Mouse (Mus musculus) embryonic facial prominence, embryonic 15.5 days (tissue): ENCODE results near the gene Atg2a. TPM values are rescaled to one million over a fixed set of nuclear protein-coding genes. Genes with fewer than 3 reads are reported as not detected.
"Not testable (repeated sequence)": the region's sequence is repeated elsewhere in the genome, so short reads cannot be mapped to it uniquely, and the experiment has no call there.

ENCODE experiments used
- ATAC-seq: fragments of 200-750 bp; cut with Nextera tagmentation; 2 replicates; pipeline ENCODE4 v1.8.0; 2017; ENCODE audit warnings: low read depth, moderate TSS enrichment; ENCODE audit not compliant: insufficient number of reproducible peaks, low FRiP score, low TSS enrichment
- H3K27ac ChIP-seq: fragments of 300-500 bp; sonication (generic); replicated peaks from 2 replicates; pipeline ENCODE4 v1.5.1; 2015; ENCODE audit warnings: mild to moderate bottlenecking, inconsistent platforms
- H3K27me3 ChIP-seq: fragments of 300-500 bp; sonication (generic); 2 replicates; pipeline ENCODE4 v1.6.1; 2015; ENCODE audit warnings: inconsistent platforms
- H3K36me3 ChIP-seq: fragments of 300-500 bp; sonication (generic); 2 replicates; pipeline ENCODE4 v1.6.1; 2015; ENCODE audit warnings: mild to moderate bottlenecking, inconsistent platforms
- H3K4me1 ChIP-seq: fragments of 300-500 bp; sonication (generic); 2 replicates; pipeline ENCODE4 v1.6.1; 2015; ENCODE audit warnings: inconsistent platforms
- H3K4me2 ChIP-seq: fragments of 300-500 bp; sonication (generic); replicated peaks from 2 replicates; pipeline ENCODE4 v1.6.1; 2015; ENCODE audit warnings: mild to moderate bottlenecking, inconsistent platforms
- H3K4me3 ChIP-seq: fragments of 300-500 bp; sonication (generic); replicated peaks from 2 replicates; pipeline ENCODE4 v1.5.1; 2015; ENCODE audit warnings: mild to moderate bottlenecking, inconsistent platforms
- H3K9ac ChIP-seq: fragments of 300-500 bp; sonication (generic); 2 replicates; pipeline ENCODE4 v1.6.1; 2015; ENCODE audit warnings: inconsistent platforms
- H3K9me3 ChIP-seq: fragments of 300-500 bp; sonication (generic); replicated peaks from 2 replicates; pipeline ENCODE4 v1.6.1; 2016; ENCODE audit warnings: inconsistent platforms
- WGBS: fragments of 180-500 bp; shearing (Covaris S2); methylation state at CpG from one replicate; pipeline ENCODE4 v1.1.7; 2015; 5-methylcytosine and 5-hydroxymethylcytosine counted together
- microRNA counts: library from miRNA; unstranded; fragments of <30 nt; microRNA quantifications from one replicate; lab custom pipeline; 2016
- microRNA-seq: library from miRNA; unstranded; fragments of <30 nt; microRNA quantifications from one replicate; pipeline ENCODE4, GENCODE M21; 2016; ENCODE audit warnings: borderline number of aligned reads
- polyA plus RNA-seq: library from polyadenylated mRNA; unstranded; fragments of >200 nt; fragmentation: Nextera tagmentation; extraction: Ambion mirVana; gene quantifications from 2 replicates; pipeline ENCODE4 v1.2.1, GENCODE M21; 2015

The Atg2a gene
- polyA plus RNA-seq, 1 experiment from 2014 or later: 11.0 TPM

- Histone ChIP-seq H3K4me1 (peaks cover 28% of the 10 kb centered on the region), H3K27ac (no peak overlapping the region), H3K27me3 (no peaks in the 10 kb centered on the region), H3K9ac (no peak overlapping the region), H3K4me3 (no peak overlapping the region), H3K4me2 (no peak overlapping the region), H3K36me3 (peaks cover 49% of the 10 kb centered on the region), H3K9me3 (no peaks in the 10 kb centered on the region)
- WGBS: 89% methylated on average over 5 of the region's 5 CpGs
- ATAC-seq: no peak
Observed at GRCm38 (mm10) chr19:6310181-6310580, 68.7 kb downstream of the Atg2a start.

GRCm38 (mm10) chr19:6311783-6312182 is 70.3 kb downstream of the Atg2a start:
- H3K36me3 ChIP-seq: peaks cover 65% of the 10 kb centered on the region
- not testable (repeated sequence) for H3K27me3 ChIP-seq, H3K27ac ChIP-seq, H3K4me2 ChIP-seq, H3K9me3 ChIP-seq, ATAC-seq, H3K9ac ChIP-seq, H3K4me3 ChIP-seq
- WGBS: 81% methylated on average over 3 of the region's 3 CpGs
- peaks cover 19% of the 10 kb centered on the region for H3K4me1 ChIP-seq

MicroRNA genes within 50 kb of the gene (microRNA counts, 519-probe panel; counts per million panel counts)
- 1,953 counts per million, percentile 36 among the panel's probes with 10 or more counts for microRNA mmu-miR-192 (lab: Ali Mortazavi, UCI)

Small RNA genes within 50 kb of the gene (microRNA-seq; reads per million reads assigned to microRNA genes)
- gene Mir192 (86.9 reads per million, percentile 53 among the genes with 10 or more reads in this experiment), gene Mir194-2 (44.5 reads per million, percentile 44 among the genes with 10 or more reads in this experiment)

Other genes starting within 250 kb of the Atg2a start
- gene Capn1, start 225.8 kb upstream of the Atg2a start, polyA plus RNA-seq: 22.1 and 22.4 TPM in 2 replicates
- 34.2 and 39.8 TPM in 2 replicates for gene Syvn1, start 195.1 kb upstream of the Atg2a start, polyA plus RNA-seq
- 66.8 and 67.1 TPM in 2 replicates for gene Mrpl49, start 183.9 kb upstream of the Atg2a start, polyA plus RNA-seq
- gene Fau, start 183.8 kb upstream of the Atg2a start, polyA plus RNA-seq: 809 and 853 TPM in 2 replicates
- gene Znhit2, start 180.5 kb upstream of the Atg2a start, polyA plus RNA-seq: 37.1 and 41.1 TPM in 2 replicates
- gene Tm7sf2, start 173.3 kb upstream of the Atg2a start, polyA plus RNA-seq: 21.7 and 24.6 TPM in 2 replicates
- gene Vps51, start 164.4 kb upstream of the Atg2a start, polyA plus RNA-seq: 75.9 and 76.4 TPM in 2 replicates
- not detected in 2 replicates for gene Tmem262, start 161.6 kb upstream of the Atg2a start, polyA plus RNA-seq
- gene Gm28374, start 159.4 kb upstream of the Atg2a start, polyA plus RNA-seq: 1.9 and 2.1 TPM in 2 replicates
- gene Zfpl1, start 156.7 kb upstream of the Atg2a start, polyA plus RNA-seq: 86.9 and 90.9 TPM in 2 replicates
- 27.7 and 29.0 TPM in 2 replicates for gene Cdca5, start 156.7 kb upstream of the Atg2a start, polyA plus RNA-seq
- gene AC131692.1, start 147.2 kb upstream of the Atg2a start, polyA plus RNA-seq: not detected in 2 replicates
- 0.25 TPM in 2 replicates for gene Naaladl1, start 135.9 kb upstream of the Atg2a start, polyA plus RNA-seq
- gene Sac3d1, start 123.0 kb upstream of the Atg2a start, polyA plus RNA-seq: 48.4 and 48.6 TPM in 2 replicates
- gene Snx15, start 113.4 kb upstream of the Atg2a start, polyA plus RNA-seq: 37.9 and 38.5 TPM in 2 replicates
- gene Batf2, start 100.7 kb upstream of the Atg2a start, polyA plus RNA-seq: 0.19 and 0.39 TPM in 2 replicates
- gene Arl2, start 100.1 kb upstream of the Atg2a start, polyA plus RNA-seq: 98.5 and 100 TPM in 2 replicates
- 0.11 and 0.13 TPM in 2 replicates for gene Majin, start 57.3 kb upstream of the Atg2a start, polyA plus RNA-seq
- gene Gpha2, start 15.3 kb upstream of the Atg2a start, polyA plus RNA-seq: 2.5 and 3.3 TPM in 2 replicates
- gene Ppp2r5b, start 5.8 kb upstream of the Atg2a start, polyA plus RNA-seq: 39.2 and 39.7 TPM in 2 replicates
- 77.2 and 83.5 TPM in 2 replicates for gene Ehd1, start 35.1 kb downstream of the Atg2a start, polyA plus RNA-seq
- 1.5 and 2.5 TPM in 2 replicates for gene Cdc42bpg, start 64.8 kb downstream of the Atg2a start, polyA plus RNA-seq
- 82.1 and 91.7 TPM in 2 replicates for gene Men1, start 93.3 kb downstream of the Atg2a start, polyA plus RNA-seq
- 15.6 and 16.7 TPM in 2 replicates for gene Map4k2, start 99.5 kb downstream of the Atg2a start, polyA plus RNA-seq
- 132 and 145 TPM in 2 replicates for gene Sf1, start 122.0 kb downstream of the Atg2a start, polyA plus RNA-seq
- 35.6 and 38.9 TPM in 2 replicates for gene Pygm, start 142.7 kb downstream of the Atg2a start, polyA plus RNA-seq
- gene Rasgrp2, start 157.7 kb downstream of the Atg2a start, polyA plus RNA-seq: 39.9 and 45.0 TPM in 2 replicates
- gene Nrxn2, start 177.1 kb downstream of the Atg2a start, polyA plus RNA-seq: 1.7 and 1.8 TPM in 2 replicates